ENCODE assay signal across 8 mouse cellular contexts in genomic region chr16:78644710-78645109, GRCm38 (mm10).
DNase-seq lines count a peak whose midpoint lies in the region; ATAC-seq and TF ChIP-seq lines count a peak whose summit lies in the region.

No protein-coding gene starts in this region.

- H3K9me3 ChIP-seq in hindbrain, postnatal 0 days (ENCODE audit: low read length) = no peaks in the 10 kb centered on the region
- H3K9me3 ChIP-seq in hindbrain, embryonic 13.5 days = no peaks in the 10 kb centered on the region

- no peak overlapping the region for H3K4me2 ChIP-seq in hindbrain, postnatal 0 days (ENCODE audit: low read depth, low read length)
- no peak overlapping the region for H3K4me2 ChIP-seq in hindbrain, embryonic 13.5 days

- H3K27me3 ChIP-seq in hindbrain, postnatal 0 days (ENCODE audit: insufficient read depth, low read length) = no peaks in the 10 kb centered on the region
- no peaks in the 10 kb centered on the region for H3K27me3 ChIP-seq in hindbrain, embryonic 13.5 days
- H3K27me3 ChIP-seq in splenic B cell, adult 2 months (ENCODE audit: control insufficient read depth, insufficient read depth, low read length, poor library complexity, severe bottlenecking) = no peaks in the 10 kb centered on the region

- 0% methylated on average over 1 of the region's 1 CpGs for WGBS in hindbrain, postnatal 0 days
- 7% methylated on average over 1 of the region's 1 CpGs for WGBS in hindbrain, embryonic 13.5 days

- H3K9ac ChIP-seq in hindbrain, postnatal 0 days (replicated peaks; ENCODE audit: low read length) = no peak overlapping the region
- no peak overlapping the region for H3K9ac ChIP-seq in hindbrain, embryonic 13.5 days

- TF ChIP-seq CTCF in hindbrain, postnatal 0 days (IDR thresholded peaks at IDR 0.05; ENCODE audit: low read depth) = peak; percentile 59
- TF ChIP-seq CTCF in cortical plate, adult 2 months (IDR thresholded peaks at IDR 0.05; ENCODE audit: extremely low read depth, insufficient read depth, low read length) = peak; percentile 50

- H3K27ac ChIP-seq in hindbrain, postnatal 0 days = no peak overlapping the region
- H3K27ac ChIP-seq in hindbrain, embryonic 13.5 days = no peak overlapping the region
- H3K27ac ChIP-seq in cortical plate, adult 2 months (ENCODE audit: insufficient read depth, low read length) = no peak overlapping the region

- ATAC-seq in hindbrain, postnatal 0 days = no peak
- ATAC-seq in hindbrain, embryonic 13.5 days (ENCODE audit: low FRiP score) = no peak
- ATAC-seq in erythroid progenitor cell, adult 5-6 weeks (replicated peaks; ENCODE audit: low FRiP score, poor library complexity, severe bottlenecking) = no peak

- TF ChIP-seq POLR2A in cortical plate, adult 2 months (IDR thresholded peaks at IDR 0.05; ENCODE audit: extremely low read depth, insufficient read depth, low read length) = no peak

- no peak overlapping the region for H3K4me3 ChIP-seq in hindbrain, postnatal 0 days (ENCODE audit: low read length)
- no peak overlapping the region for H3K4me3 ChIP-seq in hindbrain, embryonic 13.5 days
- H3K4me3 ChIP-seq in cortical plate, adult 2 months (ENCODE audit: insufficient read depth, low read length) = no peak overlapping the region

- no peaks in the 10 kb centered on the region for H3K36me3 ChIP-seq in hindbrain, postnatal 0 days (ENCODE audit: insufficient read depth, low read length)
- H3K36me3 ChIP-seq in hindbrain, embryonic 13.5 days = no peaks in the 10 kb centered on the region
- no peaks in the 10 kb centered on the region for H3K36me3 ChIP-seq in splenic B cell, adult 2 months (ENCODE audit: control insufficient read depth, insufficient read depth, low read length, poor library complexity, severe bottlenecking)

- H3K4me1 ChIP-seq in hindbrain, postnatal 0 days (ENCODE audit: insufficient read depth, low read length) = no peaks in the 10 kb centered on the region
- H3K4me1 ChIP-seq in hindbrain, embryonic 13.5 days (replicated peaks) = no peaks in the 10 kb centered on the region
- no peaks in the 10 kb centered on the region for H3K4me1 ChIP-seq in cortical plate, adult 2 months (ENCODE audit: control insufficient read depth, insufficient read depth, low read length)

- DNase-seq in hindbrain, postnatal 0 days (ENCODE audit: low spot score) = peak; percentile 69
- peak; percentile 27 to 34 for DNase-seq in right cerebral cortex, postnatal 10 days (ENCODE audit: low spot score in 2 of 2)
- DNase-seq in right cerebral cortex, postnatal 25 days = no peak
- peak; percentile 5 for DNase-seq in splenic B cell, adult 2 months (ENCODE audit: low read depth, low spot score)
- DNase-seq in cerebellum, adult 9-10 months = no peak

Comparison
In these comparisons a context has a peak if more than half of its experiments do, and no peak if none do; other contexts are left out.
1. DNase-seq: peak in hindbrain, postnatal 0 days (single experiment), right cerebral cortex, postnatal 10 days (2 of 2) and splenic B cell, adult 2 months (single experiment); none in right cerebral cortex, postnatal 25 days (single experiment) and cerebellum, adult 9-10 months (single experiment).